In genomic region chr7:115192482-115192881, GRCm38 (mm10) we compare ENCODE assay signal across 24 mouse cellular contexts.
A peak's percentile ranks its signal among the peaks of the same experiment; 100 is the strongest.
DNase-seq lines count a peak whose midpoint lies in the region; ATAC-seq and TF ChIP-seq lines count a peak whose summit lies in the region.
"Had no signal": no experiment of that assay in that cellular context is flagged by ENCODE, and none has a peak within 500 bp of the region (broad histone marks: within the 10 kb centered on the region; RNA-seq: fewer than 3 reads in every experiment).

No protein-coding gene starts in this region.

- no peak for ATAC-seq in embryonic facial prominence, embryonic 14.5 days (ENCODE audit: low read depth)
- ATAC-seq: Patski had no signal

- 71% methylated on average over 5 of the region's 5 CpGs for WGBS in embryonic facial prominence, embryonic 14.5 days
- 69% methylated on average over 5 of the region's 5 CpGs for WGBS in embryonic facial prominence, embryonic 10.5 days
- WGBS in lung, adult 2 months: 63% methylated on average over 5 of the region's 5 CpGs

- H3K9ac ChIP-seq in embryonic facial prominence, embryonic 14.5 days (ENCODE audit: low read depth, low read length): no peak overlapping the region
- no peak overlapping the region for H3K9ac ChIP-seq in CH12.LX (ENCODE audit: insufficient read depth, low read depth)
- H3K9ac ChIP-seq: embryonic facial prominence, embryonic 12.5 days; hindbrain, embryonic 13.5 days had no signal

- dilution Hi-C loops in CH12.LX (cut with MboI; ENCODE audit: extremely low pct_ligation_motif_present, extremely low pct_unique_long_range_greater_than_20kb, low sequenced_read_pairs): no loop called here

- TF ChIP-seq RAD21 in CH12.LX (IDR thresholded peaks at IDR 0.05; ENCODE audit: low read depth, low read length): no peak

- no peak overlapping the region for H3K4me2 ChIP-seq in embryonic facial prominence, embryonic 14.5 days (ENCODE audit: low read depth, low read length)
- no peak overlapping the region for H3K4me2 ChIP-seq in CH12.LX (ENCODE audit: insufficient read depth, low read depth, poor library complexity, severe bottlenecking)
- H3K4me2 ChIP-seq: embryonic facial prominence, embryonic 12.5 days; heart, embryonic 11.5 days; hindbrain, embryonic 13.5 days had no signal

- intact Hi-C loops in heart, postnatal 14 days (cut with DNase I): no loop called here

- H3K9me3 ChIP-seq in embryonic facial prominence, embryonic 14.5 days (ENCODE audit: control insufficient read depth, low read length): no peaks in the 10 kb centered on the region
- H3K9me3 ChIP-seq in embryonic facial prominence, embryonic 10.5 days: no peaks in the 10 kb centered on the region
- no peaks in the 10 kb centered on the region for H3K9me3 ChIP-seq in CH12.LX (replicated peaks; ENCODE audit: low read length)
- H3K9me3 ChIP-seq: embryonic facial prominence, embryonic 12.5 days; G1E; hindbrain, embryonic 10.5 days; hindbrain, embryonic 13.5 days had no signal

- no peak overlapping the region for H3K4me3 ChIP-seq in embryonic facial prominence, embryonic 14.5 days (ENCODE audit: low read depth, low read length)
- no peak overlapping the region for H3K4me3 ChIP-seq in embryonic facial prominence, embryonic 10.5 days
- no peak overlapping the region for H3K4me3 ChIP-seq in lung, adult 2 months (replicated peaks; ENCODE audit: extremely low read depth, low read depth, low read length)
- H3K4me3 ChIP-seq in CH12.LX (replicated peaks in 1 of 3; ENCODE audit: low read depth in 2 of 3, low read length in 2 of 3, poor library complexity in 1 of 3): no peak overlapping the region
- H3K4me3 ChIP-seq: embryonic facial prominence, embryonic 12.5 days; erythroblast, embryonic 14.5 days; heart, adult 2 months; hindbrain, embryonic 10.5 days; hindbrain, embryonic 13.5 days had no signal

- DNase-seq in embryonic facial prominence, embryonic 14.5 days (ENCODE audit: low spot score): peak; percentile 15
- no peak for DNase-seq in embryonic facial prominence, embryonic 10.5 days (ENCODE audit: low spot score)
- DNase-seq in heart, adult 9 months (ENCODE audit: low spot score in 2 of 2): peak; percentile 3 to 6
- DNase-seq in heart, postnatal 14 days: no peak
- DNase-seq in lung, postnatal 10 days: peak; percentile 6
- DNase-seq in lung, adult 2 months: no peak
- no peak for DNase-seq in CH12.LX (ENCODE audit: extremely low read depth)
- DNase-seq in spleen, postnatal 10 days (ENCODE audit: low spot score in 2 of 2): no peak
- DNase-seq: adrenal gland, postnatal 10 days; adrenal gland, postnatal 36 days; cerebellum, adult 18-20 months; cerebellum, adult 9-10 months; cerebellum, postnatal 14 days; gastrocnemius, postnatal 10 days; gastrocnemius, postnatal 36 days; heart, adult 2 months; heart, postnatal 36 days had no signal

- in situ Hi-C loops in CH12.LX (cut with MboI; ENCODE audit: low pct_ligation_motif_present, low pct_unique_long_range_greater_than_20kb, low sequenced_read_pairs): no loop called here

- no peak overlapping the region for H3K27ac ChIP-seq in embryonic facial prominence, embryonic 14.5 days (replicated peaks; ENCODE audit: low read depth, low read length)
- no peak overlapping the region for H3K27ac ChIP-seq in embryonic facial prominence, embryonic 10.5 days (replicated peaks)
- no peak overlapping the region for H3K27ac ChIP-seq in CH12.LX (ENCODE audit: insufficient read depth, low read depth)
- H3K27ac ChIP-seq: embryonic facial prominence, embryonic 12.5 days; heart, adult 2 months; hindbrain, embryonic 10.5 days had no signal

- H3K79me2 ChIP-seq in CH12.LX (replicated peaks; ENCODE audit: control insufficient read depth, extremely low read depth, insufficient read depth, poor library complexity, severe bottlenecking): no peaks in the 10 kb centered on the region

- no peaks in the 10 kb centered on the region for H3K36me3 ChIP-seq in embryonic facial prominence, embryonic 14.5 days (ENCODE audit: control insufficient read depth, insufficient read depth, low read length)
- no peaks in the 10 kb centered on the region for H3K36me3 ChIP-seq in embryonic facial prominence, embryonic 10.5 days (replicated peaks)
- no peaks in the 10 kb centered on the region for H3K36me3 ChIP-seq in CH12.LX (replicated peaks in 1 of 2; ENCODE audit: control insufficient read depth in 1 of 2, insufficient read depth in 1 of 2, low read length in 1 of 2)
- H3K36me3 ChIP-seq: embryonic facial prominence, embryonic 12.5 days; G1E; hindbrain, embryonic 10.5 days; hindbrain, embryonic 13.5 days had no signal

- no peak for TF ChIP-seq CTCF in lung, adult 2 months (IDR thresholded peaks at IDR 0.05; ENCODE audit: insufficient read depth, low read length)
- no peak for TF ChIP-seq CTCF in CH12.LX (conservative IDR thresholded peaks at IDR 0.05 in 1 of 2, IDR thresholded peaks at IDR 0.05 in 1 of 2; ENCODE audit: low read depth in 2 of 2, low read length in 2 of 2)

- TF ChIP-seq POLR2A in lung, adult 2 months (IDR thresholded peaks at IDR 0.05; ENCODE audit: borderline replicate concordance, extremely low read depth, low read depth, low read length): no peak
- TF ChIP-seq POLR2A in CH12.LX (IDR thresholded peaks at IDR 0.05; ENCODE audit: low read depth, low read length): no peak

- no peak for TF ChIP-seq EP300 in CH12.LX (IDR thresholded peaks at IDR 0.05; ENCODE audit: low read length)

- H3K4me1 ChIP-seq in embryonic facial prominence, embryonic 14.5 days (ENCODE audit: control insufficient read depth, insufficient read depth, low read length): 0 out of 2 replicates have a peak, but pooled peaks cover 2% of the 10 kb centered on the region
- peaks cover 13% of the 10 kb centered on the region for H3K4me1 ChIP-seq in embryonic facial prominence, embryonic 10.5 days
- no peaks in the 10 kb centered on the region for H3K4me1 ChIP-seq in lung, adult 2 months (ENCODE audit: control insufficient read depth, insufficient read depth, low read length)
- H3K4me1 ChIP-seq in CH12.LX (ENCODE audit: control insufficient read depth in 1 of 2, insufficient read depth in 2 of 2): no peaks in the 10 kb centered on the region

- H3K27me3 ChIP-seq in embryonic facial prominence, embryonic 14.5 days (replicated peaks; ENCODE audit: control insufficient read depth, insufficient read depth, low read length): no peaks in the 10 kb centered on the region
- H3K27me3 ChIP-seq in embryonic facial prominence, embryonic 10.5 days (replicated peaks; ENCODE audit: low read depth, poor library complexity, severe bottlenecking): peaks cover 51% of the 10 kb centered on the region
- H3K27me3 ChIP-seq in CH12.LX (replicated peaks): peaks cover 3% of the 10 kb centered on the region
- H3K27me3 ChIP-seq: Patski had no signal

TF ChIP-seq in CH12.LX, 34 proteins besides CTCF, POLR2A, EP300 and RAD21:
- TF ChIP-seq ZNF384 (IDR thresholded peaks at IDR 0.05; ENCODE audit: low read depth, low read length): 0 out of 2 replicates have a peak, but pooled peaks have one; percentile 4
- TF ChIP-seq UBTF (IDR thresholded peaks at IDR 0.05; ENCODE audit: low read depth, low read length): no peak

Comparison
In these comparisons a context has a peak if more than half of its experiments do, and no peak if none do; other contexts are left out.
1. DNase-seq: peak in embryonic facial prominence, embryonic 14.5 days (single experiment), heart, adult 9 months (2 of 2) and lung, postnatal 10 days (single experiment); none in embryonic facial prominence, embryonic 10.5 days (single experiment), heart, postnatal 14 days (0 of 2), lung, adult 2 months (single experiment), CH12.LX (single experiment) and spleen, postnatal 10 days (0 of 2).